Mouse (Mus musculus) olfactory bulb, adult 2 months (tissue): ENCODE measurements around the gene Fam131c.

Source experiments
- CTCF ChIP-seq: fragments of 200-500 bp; IDR thresholded peaks from 2 replicates; pipeline ENCODE4 v1.5.1; 2012; ENCODE audit warnings: low read depth, mild to moderate bottlenecking, low read length, moderate library complexity; ENCODE audit not compliant: insufficient read depth
- POLR2A ChIP-seq: fragments of 200-500 bp; IDR thresholded peaks from 2 replicates; pipeline ENCODE4 v1.6.1; 2012; ENCODE audit warnings: mild to moderate bottlenecking, low read depth, low read length, moderate library complexity; ENCODE audit not compliant: insufficient read depth

- no peak for TF ChIP-seq CTCF
- TF ChIP-seq POLR2A, result no peak
Measured at GRCm38 (mm10) chr4:141345219-141345618, 22.8 kb upstream of the Fam131c start.
